Mouse (Mus musculus) yolk sac, embryonic 10.5 days (tissue): ENCODE data around the gene Napa.

Experiments
- DNase-seq: peaks from one replicate; pipeline ENCODE4 v3.0.0-alpha.2; 2017; ENCODE audit warnings: low spot score

Gene Napa

DNA sequence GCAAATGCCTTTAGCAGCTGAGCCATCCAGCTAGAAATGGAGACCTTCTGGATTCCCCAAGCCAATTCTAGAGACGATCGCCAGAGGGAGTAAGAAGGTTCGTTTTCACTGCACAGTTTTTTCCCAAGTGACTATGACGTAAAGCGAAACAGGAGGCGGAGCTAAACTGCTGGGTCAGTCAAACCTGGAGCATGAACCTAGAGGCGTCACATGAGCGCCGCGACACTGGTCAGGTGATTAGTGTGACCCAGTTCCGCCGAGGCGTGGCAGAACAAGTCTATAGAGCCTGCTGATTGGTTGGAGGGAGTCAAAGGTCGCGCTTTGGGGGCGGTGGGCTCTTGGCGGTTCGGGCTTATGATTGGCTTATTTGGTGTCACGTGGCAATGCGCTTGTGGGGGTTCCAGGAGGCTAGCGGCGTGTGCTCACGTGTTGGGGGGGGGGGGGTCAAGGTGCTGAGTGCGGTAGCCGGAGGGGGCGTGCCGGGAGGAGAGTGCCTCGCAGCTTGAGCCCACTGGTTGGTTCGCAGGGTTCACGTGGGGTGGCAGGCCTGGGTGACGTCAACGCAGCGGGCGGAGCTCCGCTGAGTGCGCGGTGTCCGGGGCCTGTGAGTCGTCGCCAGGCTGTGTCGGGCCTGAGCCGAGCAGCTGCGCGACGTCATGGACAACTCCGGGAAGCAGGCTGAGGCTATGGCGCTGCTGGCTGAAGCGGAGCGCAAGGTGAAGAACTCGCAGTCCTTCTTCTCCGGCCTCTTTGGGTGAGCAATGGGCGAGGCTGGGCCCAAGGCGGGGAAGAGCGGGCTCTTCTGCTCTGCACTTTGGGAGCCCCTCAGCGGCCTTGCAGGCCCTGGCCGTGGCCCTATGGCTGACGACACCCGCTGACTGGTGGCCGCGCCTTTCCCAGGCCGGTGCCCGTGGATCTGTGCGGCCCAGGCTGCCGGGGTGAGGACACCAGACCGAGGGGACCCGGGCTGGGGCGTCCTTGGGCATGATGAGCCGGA lies at the start of gene Napa:
Napa (plus strand) TSS at position 438 of the 997 bp plus-strand sequence.
- DNase-seq, result peak; percentile 100

DNA sequence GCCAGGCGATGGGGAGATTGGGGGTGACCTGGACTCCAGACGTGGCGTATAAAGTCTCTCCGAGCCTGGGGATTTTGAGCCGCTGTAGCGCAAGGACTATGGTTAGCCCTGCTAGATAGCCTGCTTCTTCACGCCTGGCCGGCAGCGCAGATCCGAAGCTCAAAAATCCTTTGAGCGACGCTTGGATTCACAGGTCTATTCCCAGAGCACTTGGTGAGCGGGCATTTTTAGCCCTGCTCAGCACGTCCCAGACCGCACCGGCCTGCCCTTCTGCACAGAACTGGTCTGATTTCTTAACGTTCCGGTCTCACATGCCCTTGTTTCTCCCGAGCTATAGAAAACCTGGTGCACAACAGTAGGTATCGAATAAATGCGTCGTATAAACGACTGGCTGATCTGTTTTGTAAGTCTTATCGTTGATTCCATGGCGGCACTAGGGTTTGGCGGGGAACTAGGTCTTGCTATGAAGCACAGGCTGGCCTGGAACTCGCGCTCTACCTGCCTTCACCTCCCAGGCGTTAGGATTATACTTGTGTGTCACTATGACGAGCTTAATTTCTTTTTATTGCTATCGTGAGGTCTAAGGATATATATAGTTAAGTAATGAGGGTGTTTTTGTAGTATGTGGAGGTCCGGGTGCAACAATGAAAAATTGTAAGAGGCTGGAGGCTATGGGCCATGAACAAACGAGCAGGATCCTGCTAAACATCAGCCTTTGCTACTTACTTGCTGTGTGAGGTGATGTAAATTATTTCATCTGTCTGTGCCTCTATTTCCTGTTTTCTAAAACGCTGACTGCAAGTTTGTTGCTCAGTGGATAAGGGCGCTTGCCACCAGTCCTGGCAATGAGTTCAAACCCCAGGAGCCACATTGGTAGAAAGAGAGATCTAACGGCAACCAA lies 49.3 kb upstream of the Napa start:
- no peak for DNase-seq

DNA sequence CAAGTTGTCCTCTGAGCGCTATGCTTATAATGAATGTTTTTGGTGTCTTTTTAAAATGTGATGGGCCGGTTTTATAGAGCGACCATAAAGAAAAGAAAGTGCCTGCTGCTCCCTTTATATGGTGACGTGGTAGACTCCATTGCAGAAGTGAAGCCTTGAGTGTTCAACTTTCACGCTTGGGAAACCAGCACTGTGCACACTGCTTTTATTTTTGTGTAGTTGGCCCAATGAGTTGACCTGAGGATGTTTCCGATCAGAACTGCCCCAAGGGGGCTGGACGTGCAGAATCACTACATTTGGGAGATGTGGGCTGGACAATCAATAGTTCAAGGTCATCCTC lies 48.7 kb upstream of the Napa start:
- DNase-seq, result no peak

GRCm38 (mm10) chr7:16050600-16050999 lies 47.7 kb upstream of the Napa start:
- no peak for DNase-seq

- DNase-seq, result peak; percentile 81
Observed at GRCm38 (mm10) chr7:16051883-16052595, 46.2 kb upstream of the Napa start.

- peak; percentile 97 for DNase-seq
Observed at GRCm38 (mm10) chr7:16052684-16053083, 45.6 kb upstream of the Napa start.

GRCm38 (mm10) chr7:16053105-16053504 lies 45.2 kb upstream of the Napa start:
- DNase-seq, result no peak

GRCm38 (mm10) chr7:16054966-16055365 lies 43.3 kb upstream of the Napa start:
- DNase-seq, result no peak

DNA sequence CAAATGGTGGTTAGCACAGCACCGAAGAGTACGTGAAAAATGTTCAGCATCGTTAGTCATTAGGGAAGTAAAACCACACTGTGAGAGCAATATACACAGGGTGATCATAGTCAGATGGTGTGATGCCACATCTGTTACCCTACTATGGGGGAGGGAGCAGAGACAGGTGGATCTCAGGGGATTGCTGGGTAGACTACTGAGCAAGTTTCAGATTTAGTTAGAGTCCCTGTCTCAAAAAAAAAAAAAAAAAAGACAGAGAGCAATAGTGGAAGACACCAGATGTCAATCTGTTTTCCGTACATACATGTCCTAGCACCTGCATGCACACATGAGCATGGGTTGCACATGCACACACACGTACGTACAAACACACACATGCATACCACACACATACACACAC lies 42.6 kb upstream of the Napa start:
- no peak for DNase-seq

GRCm38 (mm10) chr7:16056459-16057135 lies 41.7 kb upstream of the Napa start:
- DNase-seq, result no peak

DNA sequence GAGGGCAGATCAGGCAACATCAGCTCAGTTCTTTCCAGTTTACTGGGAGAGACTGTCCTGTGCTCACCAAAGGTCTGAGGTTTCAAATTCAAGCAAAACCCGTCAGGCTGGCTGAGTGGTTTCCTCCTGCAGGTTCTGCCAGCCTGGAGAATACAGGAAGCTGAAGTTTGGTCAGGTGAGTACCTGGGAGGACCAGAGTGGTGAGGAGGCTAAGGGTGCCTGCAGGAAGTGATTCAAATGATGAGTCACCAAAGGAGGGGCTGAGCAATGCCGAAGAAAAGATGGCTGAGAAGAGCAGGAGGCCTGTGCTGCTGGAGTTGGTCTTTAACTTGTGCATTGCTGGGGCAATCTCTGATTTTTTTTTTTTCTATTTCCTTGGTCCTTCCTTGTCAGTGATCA lies 41.1 kb upstream of the Napa start:
- DNase-seq, result no peak

DNA sequence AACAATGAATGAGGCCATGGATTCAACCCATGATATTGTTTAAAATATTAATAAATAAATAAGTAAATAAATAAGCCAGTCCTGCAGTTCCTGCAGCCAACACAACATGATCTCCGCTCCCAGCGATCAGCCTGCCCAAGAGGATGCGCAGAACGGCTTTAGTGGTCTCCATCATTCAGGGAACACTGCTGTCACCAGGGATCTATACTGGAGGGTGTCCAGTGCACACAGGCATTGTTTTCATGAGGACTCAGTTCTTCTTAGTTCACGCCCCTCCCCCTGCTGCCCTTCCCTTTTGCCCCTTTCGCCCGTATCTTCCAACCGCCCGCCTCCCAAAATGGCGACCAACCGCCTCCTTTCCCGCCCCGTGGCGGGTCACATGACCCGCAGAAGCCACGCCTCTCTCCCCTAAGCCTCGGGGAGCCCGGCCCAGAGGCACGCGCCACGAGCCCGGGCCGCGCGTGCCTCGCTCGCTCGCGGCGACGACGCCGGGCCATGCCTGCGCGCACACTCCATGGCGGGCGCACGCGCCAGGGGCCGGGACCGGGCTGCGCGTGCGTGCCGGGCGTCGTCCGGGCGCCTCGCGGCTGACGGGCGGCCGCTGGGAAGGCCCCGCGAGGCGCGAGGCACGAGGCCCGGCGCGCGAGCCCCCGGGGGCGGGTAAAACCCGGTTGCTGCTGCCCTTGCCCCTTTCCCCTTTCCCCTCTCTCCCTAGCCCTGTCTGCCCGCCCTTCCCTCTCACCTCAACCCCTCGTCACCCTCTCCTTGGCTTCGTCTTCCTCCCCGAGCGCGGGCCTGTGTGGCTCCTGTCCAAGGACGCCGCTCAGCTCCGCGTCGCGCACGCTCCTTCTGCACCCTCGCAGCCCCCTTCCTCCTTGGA lies 36.8 kb upstream of the Napa start, which contains the start of gene Zfp541:
Zfp541 (plus strand) TSS at position 596 of the 880 bp plus-strand sequence.
- DNase-seq, result no peak

- DNase-seq, result no peak
Observed at GRCm38 (mm10) chr7:16062099-16062420, 36.2 kb upstream of the Napa start.

GRCm38 (mm10) chr7:16063490-16063889 lies 34.8 kb upstream of the Napa start:
- no peak for DNase-seq

DNA sequence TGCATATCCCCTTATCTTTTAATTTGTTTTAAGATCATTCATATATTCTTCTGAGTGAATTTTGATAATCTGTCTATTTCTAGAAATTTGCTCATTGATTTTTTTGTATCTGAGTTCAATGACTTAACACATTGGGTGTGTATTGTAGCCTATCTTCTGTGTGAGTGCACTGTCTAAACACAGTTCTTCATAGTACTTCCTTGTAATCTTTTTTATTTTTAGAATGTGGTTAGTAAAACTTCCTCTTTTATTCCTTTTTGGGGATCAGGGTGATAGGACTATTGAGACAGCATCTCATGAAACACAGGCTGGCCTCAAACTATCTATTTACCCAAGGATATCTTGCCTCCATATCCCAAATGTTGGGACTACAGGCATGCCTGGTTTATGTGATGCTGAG lies 27.4 kb upstream of the Napa start:
- no peak for DNase-seq

- DNase-seq, result no peak
Observed at GRCm38 (mm10) chr7:16071906-16072305, 26.4 kb upstream of the Napa start.

DNA sequence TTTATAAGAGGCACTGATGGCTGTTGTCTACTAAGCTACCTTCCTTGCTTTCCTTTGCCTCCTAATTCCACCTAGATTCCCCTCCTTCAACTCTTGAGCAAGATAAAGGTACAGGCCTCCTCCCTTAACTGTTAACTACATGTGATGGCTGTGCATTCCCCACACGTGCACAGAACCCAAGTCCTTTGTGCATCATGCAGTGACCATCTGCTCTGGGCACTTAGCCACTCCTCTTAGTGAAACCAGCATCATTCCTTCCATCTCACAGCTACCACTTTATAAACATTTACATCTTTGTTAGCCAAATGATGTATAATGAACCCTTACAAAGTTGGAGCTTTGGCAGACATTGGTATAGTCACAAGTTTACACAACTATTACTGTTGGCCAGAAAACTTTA lies 18.3 kb upstream of the Napa start:
- DNase-seq, result no peak

DNA sequence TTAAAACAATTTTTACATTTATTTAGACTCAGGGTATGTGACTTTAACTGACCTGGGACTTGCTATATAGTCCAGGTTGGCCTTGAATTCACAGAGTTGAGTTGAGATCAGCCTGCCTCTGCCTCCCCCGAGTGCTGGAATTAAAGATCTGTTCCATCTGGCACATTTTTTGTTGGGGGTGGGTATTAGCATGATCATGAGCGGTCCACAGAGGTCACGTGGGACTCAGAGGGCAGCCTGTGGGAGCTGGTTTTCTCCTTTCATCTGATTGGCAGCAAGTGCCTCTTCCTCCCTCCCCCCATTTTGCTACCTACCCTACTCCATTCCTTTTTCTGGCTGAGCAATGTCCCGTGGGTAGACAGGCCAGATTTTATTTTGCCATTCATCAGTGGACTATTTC lies 17.7 kb upstream of the Napa start:
- no peak for DNase-seq

DNA sequence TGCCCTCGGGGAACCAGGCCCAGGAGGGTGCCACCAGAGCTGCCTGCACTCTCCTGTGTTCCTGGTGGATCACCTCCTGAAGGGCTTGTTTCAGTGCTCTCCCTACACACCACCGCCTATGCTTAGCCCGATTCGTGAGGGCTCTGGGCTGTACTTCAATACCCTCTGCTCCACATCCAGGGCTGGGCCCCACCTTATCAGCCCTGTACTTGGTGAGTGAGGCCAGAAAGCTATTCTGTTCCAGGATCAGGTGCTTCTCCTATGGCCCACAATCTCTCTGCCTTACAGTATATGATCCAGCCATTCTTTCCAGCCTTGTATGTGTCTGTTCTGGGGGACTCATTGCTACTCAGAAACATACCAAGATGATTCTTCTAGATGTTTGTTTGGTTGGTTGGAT lies 14.9 kb upstream of the Napa start:
- DNase-seq, result no peak

DNA sequence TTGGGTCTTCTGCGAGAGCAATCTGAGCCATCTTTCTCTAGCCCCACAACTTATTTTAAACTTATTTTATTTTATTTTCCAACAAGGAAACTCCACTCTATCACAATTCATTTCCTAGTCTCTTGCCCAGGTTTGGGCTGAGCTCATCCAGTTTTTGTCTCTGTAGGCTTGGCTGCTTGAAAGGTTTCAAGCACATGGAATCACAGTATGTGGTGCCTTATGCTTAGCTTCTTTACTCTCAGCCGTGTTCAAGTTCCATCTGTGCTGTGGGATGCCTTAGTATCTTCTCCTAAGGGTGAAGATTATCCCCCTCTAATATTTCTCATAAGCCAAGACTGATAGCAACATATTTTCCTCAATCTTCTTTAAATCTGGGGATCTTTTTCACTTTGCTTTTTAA lies 10.7 kb upstream of the Napa start:
- no peak for DNase-seq

GRCm38 (mm10) chr7:16094592-16094991 lies 3.7 kb upstream of the Napa start:
- DNase-seq, result no peak
